Mouse (Mus musculus) limb, embryonic 15.5 days (tissue): ENCODE results near the gene Gbe1. TPM values are rescaled to one million over a fixed set of nuclear protein-coding genes. Genes with fewer than 3 reads are reported as not detected.

Experiments
- ATAC-seq: fragments of 200-750 bp; cut with Nextera tagmentation; 2 replicates; pipeline ENCODE4 v1.8.0; 2017; ENCODE audit warnings: low read depth, moderate TSS enrichment; ENCODE audit not compliant: insufficient number of reproducible peaks, low FRiP score, low TSS enrichment
- H3K27ac ChIP-seq: fragments of 300-500 bp; sonication (generic); 2 replicates; pipeline ENCODE4 v1.5.1; 2015; ENCODE audit warnings: moderate library complexity, mild to moderate bottlenecking, inconsistent platforms
- H3K27me3 ChIP-seq: fragments of 300-500 bp; sonication (generic); 2 replicates; pipeline ENCODE4 v1.6.1; 2015; ENCODE audit warnings: inconsistent platforms
- H3K36me3 ChIP-seq: fragments of 300-500 bp; sonication (generic); 2 replicates; pipeline ENCODE4 v1.6.1; 2015; ENCODE audit warnings: inconsistent platforms
- H3K4me1 ChIP-seq: fragments of 300-500 bp; sonication (generic); 2 replicates; pipeline ENCODE4 v1.6.1; 2015; ENCODE audit warnings: inconsistent platforms
- H3K4me2 ChIP-seq: fragments of 300-500 bp; sonication (generic); 2 replicates; pipeline ENCODE4 v1.6.1; 2015; ENCODE audit warnings: mild to moderate bottlenecking, inconsistent platforms
- H3K4me3 ChIP-seq: fragments of 300-500 bp; sonication (generic); 2 replicates; pipeline ENCODE4 v1.5.1; 2015; ENCODE audit warnings: mild to moderate bottlenecking, inconsistent platforms
- H3K9ac ChIP-seq: fragments of 300-500 bp; sonication (generic); 2 replicates; pipeline ENCODE4 v1.6.1; 2015; ENCODE audit warnings: inconsistent platforms
- H3K9me3 ChIP-seq: fragments of 300-500 bp; sonication (generic); 2 replicates; pipeline ENCODE4 v1.6.1; 2016; ENCODE audit warnings: inconsistent platforms
- WGBS: fragments of 180-500 bp; shearing (Covaris S2); methylation state at CpG from one replicate; pipeline ENCODE4 v1.1.7; 2015; 5-methylcytosine and 5-hydroxymethylcytosine counted together
- polyA plus RNA-seq: library from polyadenylated mRNA; unstranded; fragments of >200 nt; fragmentation: Nextera tagmentation; extraction: Ambion mirVana; gene quantifications from 2 replicates; pipeline ENCODE4 v1.2.1, GENCODE M21; 2015

The Gbe1 gene
- polyA plus RNA-seq, 1 experiment from 2014 or later: 17.1 TPM

GRCm38 (mm10) chr16:70523566-70523965 lies 209.8 kb downstream of the Gbe1 start:
- H3K27ac ChIP-seq: no peak overlapping the region
- no peaks in the 10 kb centered on the region for H3K27me3 ChIP-seq
- H3K36me3 ChIP-seq: no peaks in the 10 kb centered on the region
- H3K4me1 ChIP-seq: no peaks in the 10 kb centered on the region
- no peak for ATAC-seq
- H3K4me2 ChIP-seq: no peak overlapping the region
- H3K9ac ChIP-seq: no peak overlapping the region
- no peaks in the 10 kb centered on the region for H3K9me3 ChIP-seq
- H3K4me3 ChIP-seq: no peak overlapping the region
- WGBS: 60% methylated on average over 8 of the region's 8 CpGs

GRCm38 (mm10) chr16:70524273-70524672 lies 210.5 kb downstream of the Gbe1 start:
- H3K9me3 ChIP-seq: no peaks in the 10 kb centered on the region
- no peak overlapping the region for H3K27ac ChIP-seq
- H3K4me3 ChIP-seq: no peak overlapping the region
- no peaks in the 10 kb centered on the region for H3K36me3 ChIP-seq
- no peak overlapping the region for H3K4me2 ChIP-seq
- WGBS: 71% methylated on average over 4 of the region's 4 CpGs
- H3K27me3 ChIP-seq: no peaks in the 10 kb centered on the region
- no peak for ATAC-seq
- H3K4me1 ChIP-seq: no peaks in the 10 kb centered on the region
- no peak overlapping the region for H3K9ac ChIP-seq

- H3K9me3 ChIP-seq: no peaks in the 10 kb centered on the region
- H3K4me1 ChIP-seq: no peaks in the 10 kb centered on the region
- no peak overlapping the region for H3K4me2 ChIP-seq
- H3K27me3 ChIP-seq: no peaks in the 10 kb centered on the region
- H3K4me3 ChIP-seq: no peak overlapping the region
- no peaks in the 10 kb centered on the region for H3K36me3 ChIP-seq
- H3K27ac ChIP-seq: no peak overlapping the region
- ATAC-seq: no peak
- 93% methylated on average over 8 of the region's 8 CpGs for WGBS
- no peak overlapping the region for H3K9ac ChIP-seq
Observed at GRCm38 (mm10) chr16:70527224-70527623, 213.5 kb downstream of the Gbe1 start.

- no peak overlapping the region for H3K4me3 ChIP-seq
- H3K4me2 ChIP-seq: no peak overlapping the region
- WGBS: 74% methylated on average over 2 of the region's 2 CpGs
- H3K9me3 ChIP-seq: no peaks in the 10 kb centered on the region
- no peaks in the 10 kb centered on the region for H3K27me3 ChIP-seq
- no peak overlapping the region for H3K27ac ChIP-seq
- H3K4me1 ChIP-seq: no peaks in the 10 kb centered on the region
- ATAC-seq: no peak
- H3K9ac ChIP-seq: no peak overlapping the region
- H3K36me3 ChIP-seq: no peaks in the 10 kb centered on the region
Observed at GRCm38 (mm10) chr16:70535224-70535623, 221.5 kb downstream of the Gbe1 start.

- no peaks in the 10 kb centered on the region for H3K36me3 ChIP-seq
- H3K9ac ChIP-seq: no peak overlapping the region
- H3K4me1 ChIP-seq: no peaks in the 10 kb centered on the region
- no peaks in the 10 kb centered on the region for H3K27me3 ChIP-seq
- H3K9me3 ChIP-seq: no peaks in the 10 kb centered on the region
- H3K27ac ChIP-seq: no peak overlapping the region
- H3K4me2 ChIP-seq: no peak overlapping the region
- 57% methylated on average over 3 of the region's 3 CpGs for whole genome bisulfite sequencing
- no peak overlapping the region for H3K4me3 ChIP-seq
- no peak for ATAC-seq
Observed at GRCm38 (mm10) chr16:70550835-70551234, 237.1 kb downstream of the Gbe1 start.

- no peaks in the 10 kb centered on the region; the same call in 1 of the 2 replicates for H3K4me1 ChIP-seq
- peak; percentile 83 for ATAC-seq
- H3K9me3 ChIP-seq: no peaks in the 10 kb centered on the region
- 35% methylated on average over 10 of the region's 10 CpGs for WGBS
- H3K4me2 ChIP-seq: peak overlapping the region; percentile 24
- H3K4me3 ChIP-seq: peak overlapping the region; percentile 2; the same call in 1 of the 2 replicates
- H3K9ac ChIP-seq: no peak overlapping the region
- 0 out of 2 replicates have a peak overlapping the region, but pooled peaks have one; percentile 3 for H3K27ac ChIP-seq
- H3K27me3 ChIP-seq: no peaks in the 10 kb centered on the region
- no peaks in the 10 kb centered on the region for H3K36me3 ChIP-seq
Observed at GRCm38 (mm10) chr16:70561635-70562348, 248.0 kb downstream of the Gbe1 start.

- 32% methylated on average over 8 of the region's 8 CpGs for WGBS
- ATAC-seq: no peak
- H3K9ac ChIP-seq: no peak overlapping the region
- no peaks in the 10 kb centered on the region for H3K36me3 ChIP-seq
- no peak overlapping the region for H3K4me3 ChIP-seq
- H3K9me3 ChIP-seq: no peaks in the 10 kb centered on the region
- no peaks in the 10 kb centered on the region; the same call in 1 of the 2 replicates for H3K4me1 ChIP-seq
- no peaks in the 10 kb centered on the region for H3K27me3 ChIP-seq
- H3K4me2 ChIP-seq: peak overlapping the region; percentile 24; the same call in 1 of the 2 replicates
- no peak overlapping the region for H3K27ac ChIP-seq
Observed at GRCm38 (mm10) chr16:70562574-70562973, 248.8 kb downstream of the Gbe1 start.

- no peaks in the 10 kb centered on the region for H3K9me3 ChIP-seq
- 24% methylated on average over 5 of the region's 5 CpGs for WGBS
- ATAC-seq: no peak
- H3K36me3 ChIP-seq: no peaks in the 10 kb centered on the region
- no peak overlapping the region for H3K9ac ChIP-seq
- H3K4me3 ChIP-seq: no peak overlapping the region
- no peak overlapping the region; the same call in 1 of the 2 replicates for H3K4me2 ChIP-seq
- H3K27ac ChIP-seq: no peak overlapping the region
- no peaks in the 10 kb centered on the region for H3K27me3 ChIP-seq
- H3K4me1 ChIP-seq: no peaks in the 10 kb centered on the region; the same call in 1 of the 2 replicates
Observed at GRCm38 (mm10) chr16:70563456-70563855, 249.7 kb downstream of the Gbe1 start.

- 50% methylated on average over 23 of the region's 23 CpGs for WGBS
- H3K4me1 ChIP-seq: no peaks in the 10 kb centered on the region
- no peaks in the 10 kb centered on the region for H3K36me3 ChIP-seq
- no peak overlapping the region for H3K27ac ChIP-seq
- no peak overlapping the region for H3K9ac ChIP-seq
- no peak overlapping the region for H3K4me2 ChIP-seq
- no peak overlapping the region for H3K4me3 ChIP-seq
- no peak for ATAC-seq
- H3K9me3 ChIP-seq: no peaks in the 10 kb centered on the region
- no peaks in the 10 kb centered on the region for H3K27me3 ChIP-seq
Observed at GRCm38 (mm10) chr16:70568341-70569265, 254.9 kb downstream of the Gbe1 start.

- no peak overlapping the region for H3K9ac ChIP-seq
- no peaks in the 10 kb centered on the region for H3K4me1 ChIP-seq
- ATAC-seq: no peak
- no peaks in the 10 kb centered on the region for H3K9me3 ChIP-seq
- WGBS: no CpG with 5 or more reads among the region's 7 CpGs
- H3K27ac ChIP-seq: no peak overlapping the region
- H3K4me3 ChIP-seq: no peak overlapping the region
- no peaks in the 10 kb centered on the region for H3K27me3 ChIP-seq
- no peak overlapping the region for H3K4me2 ChIP-seq
- no peaks in the 10 kb centered on the region for H3K36me3 ChIP-seq
Observed at GRCm38 (mm10) chr16:70585964-70586363, 272.2 kb downstream of the Gbe1 start.

GRCm38 (mm10) chr16:70602326-70602725 lies 288.6 kb downstream of the Gbe1 start:
- ATAC-seq: no peak
- H3K9ac ChIP-seq: no peak overlapping the region
- H3K27me3 ChIP-seq: no peaks in the 10 kb centered on the region
- no peak overlapping the region for H3K27ac ChIP-seq
- WGBS: 85% methylated on average over 3 of the region's 3 CpGs
- H3K4me2 ChIP-seq: no peak overlapping the region
- H3K9me3 ChIP-seq: no peaks in the 10 kb centered on the region
- H3K36me3 ChIP-seq: no peaks in the 10 kb centered on the region
- H3K4me3 ChIP-seq: no peak overlapping the region
- no peaks in the 10 kb centered on the region for H3K4me1 ChIP-seq

- 56% methylated on average over 2 of the region's 2 CpGs for WGBS
- Histone ChIP-seq H3K9me3 (no peaks in the 10 kb centered on the region), H3K36me3 (no peaks in the 10 kb centered on the region), H3K4me3 (no peak overlapping the region), H3K4me2 (no peak overlapping the region), H3K27ac (no peak overlapping the region), H3K9ac (no peak overlapping the region), H3K4me1 (no peaks in the 10 kb centered on the region), H3K27me3 (no peaks in the 10 kb centered on the region)
- no peak for ATAC-seq
Observed at GRCm38 (mm10) chr16:70608358-70608757, 294.6 kb downstream of the Gbe1 start.
